Mouse (Mus musculus) right cerebral cortex, postnatal 14 days (tissue): ENCODE measurements around the gene Igfbp2.

Source experiments
- DNase-seq: peaks from one replicate; pipeline ENCODE4 v3.0.0; 2022

Igfbp2 gene

DNA sequence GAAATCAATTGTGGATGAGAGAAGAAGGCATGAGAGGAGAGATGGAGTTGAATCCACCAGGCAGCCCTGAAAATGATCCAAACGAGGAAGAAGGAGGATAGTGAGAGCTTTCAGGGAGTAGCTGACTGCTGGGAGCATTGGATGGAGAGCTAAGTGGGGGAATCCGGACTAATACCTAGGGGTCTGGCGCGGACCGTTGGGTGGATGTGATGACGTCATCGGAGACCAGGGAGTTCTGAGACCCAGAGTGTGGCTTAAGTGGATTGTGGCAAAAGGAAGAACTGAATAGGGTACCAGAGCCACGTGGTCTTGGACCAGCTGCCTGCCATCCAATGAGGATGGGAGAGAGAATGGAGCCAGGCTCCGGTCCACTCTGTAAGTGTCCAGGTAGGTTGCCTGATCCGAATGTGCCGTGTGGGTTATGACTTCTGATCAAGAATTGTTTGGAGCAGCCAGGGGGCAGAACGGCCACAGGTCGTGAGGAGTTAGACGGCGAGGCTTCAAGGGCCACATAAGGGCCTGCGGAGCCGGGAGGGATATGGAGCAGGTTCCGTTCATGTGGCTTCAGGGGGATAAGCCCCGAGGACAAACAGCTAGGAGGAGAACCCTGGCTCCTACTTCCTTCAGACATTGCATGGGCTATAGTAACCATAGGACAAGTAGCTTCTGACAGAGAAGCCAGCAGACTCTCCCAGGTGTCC, 32.1 kb downstream of the Igfbp2 start:
- DNase-seq = no peak

DNA sequence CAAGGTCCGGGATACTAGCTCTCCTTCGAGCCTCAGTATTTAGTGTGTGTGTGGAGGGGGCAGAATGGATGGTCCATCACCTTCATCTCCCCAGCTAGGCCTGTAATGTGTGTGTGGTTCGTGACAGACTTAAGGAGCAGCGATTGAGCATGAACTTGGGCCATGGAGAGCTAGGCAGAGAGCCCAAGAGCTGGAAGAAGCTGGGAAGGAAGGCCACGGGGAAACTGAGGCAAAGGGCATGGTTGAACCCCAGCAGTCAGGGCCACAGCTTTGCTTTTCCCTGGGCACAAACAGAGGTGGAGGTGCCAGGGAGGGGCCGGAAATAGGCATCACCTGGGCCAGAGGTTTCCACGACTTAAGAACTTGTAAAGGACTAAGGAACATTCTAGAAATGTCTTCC, 32.8 kb downstream of the Igfbp2 start:
- DNase-seq = no peak

DNA sequence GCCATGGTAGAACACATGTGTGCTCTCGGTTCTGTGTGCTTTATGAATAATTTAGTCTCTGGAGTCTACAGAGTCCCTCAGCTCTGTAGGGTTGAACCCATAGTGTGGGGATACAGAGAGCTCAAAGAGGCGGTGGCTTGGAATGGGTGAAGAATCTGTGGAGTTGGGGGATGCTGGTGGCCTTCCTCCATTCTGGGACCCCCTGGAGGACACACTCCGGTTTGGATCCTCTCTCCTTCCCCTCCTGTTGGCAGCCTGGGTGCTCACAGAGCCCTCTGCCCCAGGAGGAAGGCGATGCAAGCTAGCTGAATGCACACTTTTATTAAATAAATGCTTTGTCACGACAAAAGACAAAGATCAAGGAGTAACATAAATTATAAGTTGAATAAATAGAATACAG, 33.3 kb downstream of the Igfbp2 start:
- no peak for DNase-seq

DNA sequence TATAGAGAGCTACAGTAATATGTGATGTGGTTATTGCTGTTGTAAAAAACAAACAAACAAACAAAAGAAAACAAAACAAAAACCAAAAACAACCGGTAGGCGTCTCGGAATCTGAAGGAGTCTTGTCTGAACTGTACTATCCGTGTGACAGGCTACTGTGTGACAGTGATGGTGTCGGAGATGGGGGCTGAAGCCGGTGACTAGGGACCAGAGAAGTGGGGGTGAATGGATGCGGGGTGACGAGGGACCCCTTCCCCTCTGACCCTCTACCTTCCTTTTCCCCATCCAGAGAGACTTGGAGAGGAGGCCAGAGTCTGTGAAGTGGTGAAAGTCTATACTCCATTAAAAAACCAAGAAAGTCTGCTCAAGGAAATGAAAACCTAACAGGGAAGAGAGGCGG, 34.0 kb downstream of the Igfbp2 start:
- no peak for DNase-seq

DNA sequence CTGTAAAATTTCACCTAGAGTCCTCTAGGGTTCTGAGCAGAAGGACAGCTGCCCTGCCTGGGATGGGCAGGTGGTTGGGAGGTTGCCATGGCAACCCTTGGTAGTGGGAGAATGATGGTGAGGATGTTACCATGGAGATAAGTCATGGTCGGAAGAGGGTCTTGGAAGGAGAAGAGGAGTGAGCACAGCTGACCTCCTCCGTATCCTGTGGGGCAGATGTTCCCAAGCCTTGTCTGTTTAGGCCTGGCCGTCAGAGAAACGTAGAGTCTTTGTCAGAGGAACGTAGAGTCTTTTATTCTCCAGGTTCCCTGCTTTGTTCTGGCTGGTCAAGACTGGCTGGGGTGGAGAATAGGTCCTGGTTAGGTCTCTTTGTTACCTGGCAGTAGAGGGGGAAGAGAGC, 34.6 kb downstream of the Igfbp2 start:
- no peak for DNase-seq

DNA sequence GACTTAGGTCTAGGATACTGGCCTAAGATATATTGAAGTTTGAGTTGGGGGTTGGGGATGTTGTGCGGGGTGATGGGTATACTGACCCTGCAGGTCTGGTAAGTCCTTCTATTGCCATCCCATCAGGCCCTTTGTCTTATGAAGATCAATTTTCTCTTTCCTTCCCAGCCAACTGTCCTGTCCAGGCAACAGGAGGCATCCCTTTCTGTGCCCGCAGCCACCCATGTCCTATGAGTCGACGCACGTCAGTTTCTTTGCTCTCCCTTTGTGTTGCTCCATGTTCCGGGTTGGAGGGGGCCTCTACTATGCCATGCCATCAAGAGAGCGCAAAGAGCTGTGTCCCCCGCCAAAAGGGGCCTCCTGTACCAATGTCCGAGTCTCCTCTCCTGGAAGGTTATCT, 35.7 kb downstream of the Igfbp2 start:
- DNase-seq = no peak

DNA sequence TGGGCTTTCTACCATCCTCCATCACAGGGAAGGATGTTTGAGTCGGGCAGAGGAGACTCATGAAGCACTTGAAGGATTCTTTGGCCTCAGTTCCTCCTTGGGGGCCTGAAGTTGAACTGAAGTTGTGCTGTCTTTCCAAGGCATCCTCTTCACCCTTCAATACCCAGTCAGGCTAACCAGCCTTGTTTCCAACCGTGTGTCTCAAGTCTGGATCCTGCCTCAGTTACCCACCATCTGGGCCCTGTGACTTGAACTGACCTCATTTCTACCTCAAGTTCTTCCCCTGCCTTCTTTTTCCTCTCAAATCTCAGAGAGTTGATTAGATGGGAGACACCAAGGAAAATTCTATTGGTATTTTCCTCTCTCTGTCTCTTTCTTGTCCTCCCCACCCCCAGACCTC, 36.2 kb downstream of the Igfbp2 start:
- no peak for DNase-seq

DNA sequence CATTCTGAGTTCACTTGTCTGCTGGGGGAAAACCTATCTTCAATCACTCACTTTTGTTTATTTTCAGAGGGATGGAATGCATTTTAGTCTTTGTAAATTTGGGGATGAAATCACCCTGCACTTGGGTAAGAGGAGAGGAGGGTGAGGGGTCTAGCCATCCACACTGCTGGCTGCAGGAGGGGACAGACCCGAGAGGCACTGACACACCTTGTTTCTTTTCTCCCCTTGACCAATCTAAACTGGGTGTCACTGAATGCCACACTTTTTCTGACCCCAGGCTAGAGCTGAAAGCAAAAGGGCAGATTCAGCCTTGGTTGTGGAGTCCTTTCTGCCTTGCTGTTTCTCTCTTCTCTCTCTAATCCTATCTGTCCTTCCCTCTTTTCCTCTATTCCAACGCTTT, 37.4 kb downstream of the Igfbp2 start:
- no peak for DNase-seq

DNA sequence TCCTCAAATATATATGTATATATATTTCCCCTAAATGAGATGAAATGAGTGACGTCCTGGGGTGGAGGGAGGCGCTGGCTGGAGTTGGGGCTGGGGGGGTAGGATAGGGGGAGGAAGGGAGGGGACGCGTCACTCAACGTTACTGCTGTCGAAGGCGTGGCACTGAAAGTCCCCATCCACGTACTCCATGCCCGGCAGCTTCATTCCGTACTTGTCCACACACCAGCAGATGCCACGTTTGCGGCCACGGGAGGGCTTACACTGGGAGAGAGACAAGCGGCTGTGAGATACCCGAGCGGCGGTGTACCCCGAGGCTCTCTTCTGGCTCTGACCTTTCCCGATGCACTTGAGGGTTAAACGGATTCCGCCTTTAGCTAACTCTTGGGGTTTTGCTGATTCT, 37.9 kb downstream of the Igfbp2 start:
- no peak for DNase-seq

DNA sequence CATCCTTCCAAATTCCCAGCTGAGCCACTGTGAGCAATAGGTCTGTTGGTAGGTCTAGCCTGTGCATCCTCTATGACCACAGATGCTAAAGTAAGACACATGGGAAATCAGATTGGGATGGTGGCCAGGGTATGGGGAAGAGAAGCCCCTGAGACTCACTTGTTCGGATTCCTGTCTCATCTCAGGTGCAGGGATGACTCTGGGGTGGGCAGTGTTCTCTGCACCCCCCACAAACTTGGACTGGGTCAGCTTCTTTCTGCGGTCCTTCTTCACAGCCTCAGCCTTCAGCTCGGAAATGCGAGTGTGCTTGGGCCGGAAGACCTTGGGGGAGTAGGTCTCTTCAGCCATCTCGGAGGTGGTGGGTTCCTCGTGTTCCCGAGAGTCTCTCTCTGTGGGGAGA, 39.4 kb downstream of the Igfbp2 start:
- DNase-seq = no peak

DNA sequence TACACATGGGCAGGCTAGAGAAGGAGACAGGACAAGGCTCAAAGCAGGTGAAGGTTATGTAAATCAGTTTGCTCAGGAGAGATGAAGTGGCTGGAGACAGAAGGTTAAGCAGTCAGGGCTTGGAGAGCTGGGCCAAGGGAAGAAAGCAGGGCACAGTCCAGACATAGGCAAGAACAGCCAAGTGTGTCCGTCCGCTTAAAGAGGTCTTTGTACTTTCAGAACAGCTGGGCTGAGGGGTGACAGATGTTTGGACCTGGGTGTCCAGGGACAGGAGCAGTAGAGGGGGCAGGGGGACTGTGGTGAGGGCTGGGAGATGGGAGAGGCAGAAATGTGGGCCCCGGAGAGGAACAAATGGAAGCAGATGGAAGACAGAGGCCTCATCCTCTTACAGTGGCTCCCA, 40.0 kb downstream of the Igfbp2 start:
- DNase-seq = no peak

DNA sequence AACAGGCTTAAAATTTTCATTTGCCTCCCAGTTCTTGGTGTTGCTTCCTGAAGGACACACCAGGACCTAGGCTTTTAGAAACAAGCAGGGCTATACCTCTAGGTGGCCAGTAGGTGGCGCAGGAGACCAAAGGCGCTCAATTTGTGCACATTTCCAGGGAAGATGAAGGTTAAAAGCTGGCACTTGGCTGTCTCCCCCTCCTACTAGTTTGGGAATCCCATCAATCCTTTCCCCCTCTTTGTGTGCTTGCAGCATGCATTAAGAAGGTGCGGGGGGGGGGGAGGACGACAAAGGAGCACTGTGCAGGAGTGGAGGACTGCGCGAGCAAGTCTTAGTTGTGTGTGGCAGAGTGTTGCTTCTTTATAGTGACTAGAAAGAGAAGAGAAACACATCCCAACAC, 41.6 kb downstream of the Igfbp2 start:
- peak; percentile 81 for DNase-seq

DNA sequence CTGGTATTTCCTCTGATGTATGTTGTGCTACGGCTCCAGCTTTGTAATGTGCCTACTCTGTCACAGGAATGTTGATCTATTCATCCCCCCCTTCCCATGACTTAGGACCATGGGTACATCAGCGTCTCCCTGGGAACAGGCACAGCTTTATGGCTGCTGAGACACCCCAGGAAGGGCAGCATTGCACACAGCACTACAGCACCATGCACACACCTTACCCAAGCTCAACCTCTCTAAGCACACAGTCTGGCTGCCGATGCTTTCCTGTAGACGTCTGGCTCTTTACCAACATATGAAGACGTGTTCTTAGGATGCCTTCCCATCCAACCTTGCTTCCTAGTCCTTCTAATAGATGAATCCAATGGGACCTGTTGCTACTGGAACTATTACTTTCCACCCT, 42.1 kb downstream of the Igfbp2 start:
- DNase-seq = no peak

DNA sequence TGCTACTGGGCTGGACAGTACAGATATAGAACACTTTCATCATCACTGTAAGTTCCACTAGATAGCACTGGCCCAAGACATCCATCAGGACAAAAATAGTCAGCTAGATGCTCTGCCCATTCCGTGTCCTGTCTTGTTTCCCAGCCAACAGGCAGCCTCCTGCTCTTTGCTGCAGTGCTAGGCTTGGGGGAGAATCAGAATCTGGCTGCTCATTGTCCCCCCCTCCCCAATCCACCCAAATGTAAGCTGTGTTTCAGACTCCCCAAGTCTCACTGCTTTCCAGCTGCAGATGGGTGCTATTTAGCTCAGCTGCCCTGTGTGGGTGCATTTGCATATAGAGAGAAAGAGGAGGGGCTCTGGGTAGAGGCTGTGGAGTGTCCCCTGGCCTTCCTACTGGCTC, 43.0 kb downstream of the Igfbp2 start:
- DNase-seq = no peak

DNA sequence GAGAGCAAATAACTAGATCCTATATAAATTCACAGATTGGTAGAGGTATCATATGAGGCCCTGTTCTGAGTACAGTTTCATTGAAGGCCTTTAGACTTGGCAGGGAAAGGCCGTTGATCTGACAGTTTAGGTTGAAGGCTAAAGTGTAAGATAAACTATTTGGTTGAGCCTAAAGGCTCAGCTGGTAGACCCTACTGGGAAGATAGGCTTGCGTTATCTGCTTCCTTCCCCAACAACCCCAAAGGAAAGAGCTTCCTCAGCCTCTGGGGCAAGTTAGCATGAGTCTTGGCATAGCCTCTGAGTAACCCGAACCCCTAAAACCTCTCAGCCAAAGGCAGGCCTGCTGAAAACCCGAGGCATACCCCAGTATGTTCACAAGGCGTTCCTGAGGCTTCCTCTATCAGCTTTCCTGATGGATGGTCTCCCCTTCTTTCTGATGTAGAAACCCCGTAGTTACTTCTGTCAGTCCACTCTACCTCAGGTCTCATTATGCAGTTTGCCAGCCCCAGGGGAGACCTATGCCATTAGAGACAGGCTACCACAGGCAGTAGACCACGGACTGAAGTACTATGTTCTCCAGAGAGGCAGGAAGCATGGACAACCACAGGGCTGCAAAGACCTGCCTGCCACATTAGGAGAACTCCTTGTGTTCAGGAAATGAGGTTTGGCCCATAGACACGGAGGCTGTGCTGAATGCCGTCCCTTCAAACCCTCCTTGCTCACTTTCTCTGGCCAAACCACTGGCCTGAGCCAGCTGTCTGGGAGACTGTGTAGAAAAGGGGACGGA, 44.3 kb downstream of the Igfbp2 start:
- DNase-seq = no peak

DNA sequence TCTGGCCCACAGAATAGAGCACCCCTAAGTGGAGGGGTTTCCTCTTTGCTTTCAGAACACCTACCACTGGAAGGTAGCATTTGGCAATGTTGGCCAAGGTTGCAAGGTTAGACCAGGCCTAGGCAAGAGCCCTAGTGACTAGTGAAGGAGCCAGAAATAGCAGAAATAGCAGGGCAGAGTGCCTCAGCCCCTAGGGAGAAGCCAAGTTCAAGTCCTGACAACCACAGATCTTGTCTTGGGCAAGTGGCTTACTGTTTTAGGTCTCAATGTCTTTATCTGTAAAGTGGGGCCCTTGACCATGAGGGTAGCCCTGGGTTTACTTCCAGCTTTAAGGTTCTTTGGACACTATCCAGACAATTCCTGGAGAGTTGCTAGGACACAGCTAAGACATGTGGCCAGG, 45.0 kb downstream of the Igfbp2 start:
- no peak for DNase-seq

DNA sequence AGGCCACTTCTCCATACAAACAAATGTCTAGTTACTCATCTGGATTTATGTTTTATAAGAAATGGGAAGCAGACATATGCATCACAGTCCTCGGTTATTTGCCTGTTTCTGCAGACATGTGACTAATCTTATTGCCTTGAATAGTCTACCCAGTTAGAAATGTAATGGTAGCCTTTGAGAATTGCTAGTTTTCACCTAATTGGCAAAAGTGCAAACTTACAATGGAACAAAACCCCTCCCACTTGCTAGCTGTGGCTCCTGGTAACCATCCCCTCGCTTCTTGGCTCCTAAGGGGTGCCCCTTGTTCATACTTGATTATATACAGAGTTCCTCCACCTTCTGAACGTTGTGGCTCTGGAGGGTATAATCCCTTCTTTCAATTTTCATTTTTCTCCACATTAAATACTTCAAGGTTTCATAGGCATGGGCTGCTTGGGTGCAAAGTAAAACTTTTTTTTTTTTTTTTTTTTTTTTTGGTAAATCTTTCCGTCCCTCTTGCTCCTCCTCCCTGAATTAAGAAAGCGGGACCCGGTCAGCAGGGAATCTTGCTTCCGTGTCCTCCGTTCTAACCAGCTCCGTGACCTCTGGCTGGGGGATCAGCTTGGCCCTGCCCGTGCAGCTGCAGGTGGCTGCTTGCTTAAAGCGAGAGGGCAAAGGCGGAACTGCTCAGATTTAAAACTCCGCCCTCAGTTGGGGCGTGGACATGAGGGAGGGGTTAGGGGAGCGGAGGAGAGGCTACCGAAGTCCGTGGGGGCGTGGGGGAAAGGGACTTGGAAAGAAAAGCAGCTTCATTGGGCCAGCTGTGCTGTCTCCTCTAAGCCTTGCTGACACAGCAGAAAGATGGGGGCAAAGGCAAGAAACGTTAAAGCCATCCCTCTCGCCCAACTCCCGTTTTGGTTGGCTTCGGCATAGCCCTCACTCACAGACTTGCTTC, 45.6 kb downstream of the Igfbp2 start:
- peak; percentile 52 for DNase-seq

DNA sequence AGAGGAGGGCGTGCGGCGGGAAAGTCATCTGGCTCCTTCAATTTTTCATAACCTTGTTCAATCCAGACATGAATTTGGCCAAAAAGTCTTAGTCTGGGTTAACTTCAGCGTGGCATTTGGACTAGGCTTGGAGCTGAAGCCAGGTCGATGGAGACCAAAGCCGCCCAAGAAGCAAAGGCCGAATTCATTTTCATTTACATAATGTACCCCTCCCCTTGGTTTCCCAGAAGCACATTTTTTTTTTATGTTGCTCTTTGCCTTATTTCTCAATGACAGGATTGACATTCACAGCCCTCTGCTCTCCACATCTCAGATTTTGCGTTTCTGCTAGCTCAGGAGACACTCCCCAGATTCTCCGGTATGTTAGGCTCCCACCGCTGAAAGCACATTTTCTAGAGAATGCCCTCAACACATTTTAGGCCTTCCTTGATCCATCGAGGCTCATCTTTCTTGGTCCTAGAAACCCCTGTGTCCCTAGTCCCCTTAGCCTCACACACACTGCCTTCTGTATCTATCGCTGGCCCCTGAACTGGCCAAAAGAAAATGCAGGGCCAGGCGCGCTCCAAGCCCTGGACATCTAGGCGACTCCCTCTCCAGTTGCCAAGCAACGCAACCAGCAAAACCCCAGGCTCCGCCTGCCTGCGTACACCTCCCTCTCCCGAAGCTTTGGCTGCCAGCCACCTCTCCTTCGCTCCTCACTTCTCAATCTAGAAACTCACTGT, 46.5 kb downstream of the Igfbp2 start:
- DNase-seq = peak; percentile 94

DNA sequence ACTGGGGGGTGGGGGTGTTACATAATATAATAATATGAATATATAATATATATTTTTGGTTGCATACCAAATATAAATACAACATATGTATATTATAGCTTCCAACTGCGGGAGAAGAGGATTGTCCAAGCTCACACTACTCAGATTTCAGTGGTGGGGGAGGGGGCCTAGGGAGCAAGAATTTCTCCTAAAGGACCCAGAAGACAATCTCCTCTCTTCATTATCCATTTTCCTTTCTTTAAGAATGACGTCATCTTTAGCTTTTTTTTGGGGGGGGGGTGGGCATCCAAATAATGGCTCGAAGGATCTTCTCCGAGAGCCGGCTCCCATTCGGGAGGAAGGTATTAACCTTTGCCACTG, 47.0 kb downstream of the Igfbp2 start:
- DNase-seq = no peak

DNA sequence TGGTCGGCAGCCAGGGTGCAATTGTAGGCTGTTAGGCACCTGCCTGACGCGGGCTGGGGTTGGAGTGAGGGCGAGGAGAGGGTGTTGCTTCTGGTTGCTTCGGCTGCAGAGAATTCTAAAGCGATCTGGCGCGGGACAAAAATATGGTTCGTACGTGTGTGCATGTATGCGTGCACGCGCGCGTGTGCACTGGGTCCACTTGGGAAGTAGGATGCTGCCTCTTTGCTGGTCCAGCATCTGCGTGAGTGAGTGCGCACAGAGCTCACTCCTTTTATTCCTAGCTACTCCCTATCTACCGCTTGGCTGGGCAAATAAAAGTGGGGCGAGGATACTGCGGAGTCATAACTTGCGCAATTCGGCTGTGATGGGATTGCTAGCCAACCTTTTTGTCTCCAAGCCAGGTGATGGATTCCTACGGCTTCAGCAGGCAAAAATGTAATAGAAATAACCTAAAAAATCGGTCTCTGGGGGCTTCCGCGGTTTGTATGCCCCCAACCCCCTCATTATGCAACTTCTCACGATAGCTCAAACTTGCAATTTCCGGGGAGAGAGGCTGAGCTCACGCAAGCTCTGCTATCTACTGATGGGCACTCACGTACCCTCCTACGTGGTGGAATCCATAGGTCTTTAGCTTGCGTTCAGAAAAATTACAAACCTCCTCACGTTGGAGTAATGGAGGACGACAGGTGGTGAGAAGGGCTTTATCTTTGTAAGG, 47.6 kb downstream of the Igfbp2 start:
- DNase-seq = peak; percentile 67

DNA sequence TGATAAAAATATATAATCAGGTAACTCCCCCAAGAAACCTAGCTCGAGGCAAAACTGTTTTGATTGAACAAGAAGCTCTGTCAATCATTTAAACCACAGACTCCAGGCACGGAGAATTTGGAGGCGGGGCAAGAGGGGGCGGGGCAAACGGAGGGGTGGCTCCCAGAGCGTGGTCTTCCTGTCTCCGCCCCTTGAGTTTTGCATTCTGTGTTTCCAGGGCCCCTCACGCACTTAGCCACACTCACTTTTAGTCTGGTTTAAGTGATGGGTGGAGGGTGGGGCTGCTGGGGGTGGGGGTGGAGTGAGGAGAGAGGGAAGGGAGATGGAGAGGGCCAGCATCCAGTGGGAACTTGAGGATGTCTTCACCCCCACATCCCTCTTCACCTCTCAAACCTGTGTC, 48.2 kb downstream of the Igfbp2 start:
- peak; percentile 75 for DNase-seq

DNA sequence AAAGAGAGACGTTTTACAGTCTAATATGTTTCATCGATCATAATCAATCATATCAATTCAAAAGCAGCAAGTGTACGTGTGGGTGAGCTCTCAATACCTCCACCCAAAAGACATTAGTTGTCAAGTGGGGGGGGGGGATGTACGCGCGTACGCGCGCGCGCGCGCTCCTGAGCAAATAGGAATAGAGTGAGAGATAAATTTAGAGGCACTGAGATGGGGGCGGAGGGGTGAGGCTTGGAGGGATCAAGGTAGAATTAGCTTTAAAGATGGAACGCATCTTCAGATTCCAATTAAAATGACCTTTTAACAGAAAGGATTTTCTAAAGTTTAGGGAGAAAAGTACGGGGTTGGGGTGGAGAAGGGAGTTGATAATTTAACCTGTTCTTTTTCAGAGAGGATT, 48.8 kb downstream of the Igfbp2 start:
- DNase-seq = no peak
